Mouse (Mus musculus) limb, embryonic 13.5 days (tissue): ENCODE measurements at regions not wholly inside any gene's neighbourhood (a gene's known extent, or its start where the extent isn't known, plus 50 kb on each side); places are given as distances from the start of the nearest gene placed in this dataset.

Experiments
- ATAC-seq: fragments of 200-750 bp; cut with Nextera tagmentation; 2 replicates; pipeline ENCODE4 v1.8.0; 2017; ENCODE audit warnings: low read depth, moderate number of reproducible peaks, moderate TSS enrichment; ENCODE audit not compliant: low FRiP score
- H3K27ac ChIP-seq: fragments of 300-500 bp; sonication (generic); 2 replicates; pipeline ENCODE4 v1.5.1; 2015; ENCODE audit warnings: inconsistent platforms, mild to moderate bottlenecking, moderate library complexity
- H3K27me3 ChIP-seq: fragments of 300-500 bp; sonication (generic); 2 replicates; pipeline ENCODE4 v1.6.1; 2015; ENCODE audit warnings: mild to moderate bottlenecking, inconsistent platforms
- H3K36me3 ChIP-seq: fragments of 300-500 bp; sonication (generic); 2 replicates; pipeline ENCODE4 v1.6.1; 2015; ENCODE audit warnings: inconsistent platforms, mild to moderate bottlenecking, moderate library complexity
- H3K4me1 ChIP-seq: fragments of 300-500 bp; sonication (generic); 2 replicates; pipeline ENCODE4 v1.6.1; 2015; ENCODE audit warnings: inconsistent platforms
- H3K4me2 ChIP-seq: fragments of 300-500 bp; sonication (generic); replicated peaks from 2 replicates; pipeline ENCODE4 v1.6.1; 2015; ENCODE audit warnings: inconsistent platforms, mild to moderate bottlenecking, moderate library complexity
- H3K4me3 ChIP-seq: fragments of 300-500 bp; sonication (generic); 2 replicates; pipeline ENCODE4 v1.5.1; 2015; ENCODE audit warnings: moderate library complexity, mild to moderate bottlenecking, inconsistent platforms
- H3K9ac ChIP-seq: fragments of 300-500 bp; sonication (generic); 2 replicates; pipeline ENCODE4 v1.6.1; 2015; ENCODE audit warnings: mild to moderate bottlenecking, inconsistent platforms
- H3K9me3 ChIP-seq: fragments of 300-500 bp; sonication (generic); 2 replicates; pipeline ENCODE4 v1.6.1; 2016; ENCODE audit warnings: inconsistent platforms
- WGBS: fragments of 180-500 bp; shearing (Covaris S2); methylation state at CpG from one replicate; pipeline ENCODE4 v1.1.7; 2015; 5-methylcytosine and 5-hydroxymethylcytosine counted together

DNA sequence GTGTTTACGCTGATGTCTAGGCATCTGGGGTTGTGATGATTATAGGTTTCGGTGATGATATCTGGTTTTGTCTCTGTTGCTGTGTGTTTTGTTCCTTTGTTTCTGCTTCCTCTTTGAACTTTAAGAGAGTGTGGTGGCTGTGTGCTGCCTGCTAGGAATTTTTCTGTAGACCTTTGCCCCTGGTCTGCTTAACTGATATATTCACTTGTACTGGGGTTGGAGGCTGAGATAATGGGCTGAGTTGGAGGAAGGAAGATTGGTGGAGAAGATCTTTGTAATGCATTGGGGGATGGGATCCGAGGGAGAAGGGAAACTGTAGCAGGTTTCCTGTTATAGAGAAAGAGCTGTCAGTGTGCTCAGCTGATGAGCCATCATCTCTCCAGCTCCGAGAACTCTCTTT lies 55.8 kb downstream of the Mid1ip1 start:
- Histone ChIP-seq H3K4me1 (peaks cover 1% of the 10 kb centered on the region; the same call in 1 of the 2 replicates), H3K36me3 (no peaks in the 10 kb centered on the region), H3K4me2 (no peak overlapping the region), H3K27ac (no peak overlapping the region), H3K9ac (no peak overlapping the region), H3K9me3 (no peaks in the 10 kb centered on the region), H3K27me3 (peaks cover 3% of the 10 kb centered on the region; the same call in 1 of the 2 replicates), H3K4me3 (no peak overlapping the region)
- ATAC-seq: no peak
- 64% methylated on average over 4 of the region's 4 CpGs for WGBS

DNA sequence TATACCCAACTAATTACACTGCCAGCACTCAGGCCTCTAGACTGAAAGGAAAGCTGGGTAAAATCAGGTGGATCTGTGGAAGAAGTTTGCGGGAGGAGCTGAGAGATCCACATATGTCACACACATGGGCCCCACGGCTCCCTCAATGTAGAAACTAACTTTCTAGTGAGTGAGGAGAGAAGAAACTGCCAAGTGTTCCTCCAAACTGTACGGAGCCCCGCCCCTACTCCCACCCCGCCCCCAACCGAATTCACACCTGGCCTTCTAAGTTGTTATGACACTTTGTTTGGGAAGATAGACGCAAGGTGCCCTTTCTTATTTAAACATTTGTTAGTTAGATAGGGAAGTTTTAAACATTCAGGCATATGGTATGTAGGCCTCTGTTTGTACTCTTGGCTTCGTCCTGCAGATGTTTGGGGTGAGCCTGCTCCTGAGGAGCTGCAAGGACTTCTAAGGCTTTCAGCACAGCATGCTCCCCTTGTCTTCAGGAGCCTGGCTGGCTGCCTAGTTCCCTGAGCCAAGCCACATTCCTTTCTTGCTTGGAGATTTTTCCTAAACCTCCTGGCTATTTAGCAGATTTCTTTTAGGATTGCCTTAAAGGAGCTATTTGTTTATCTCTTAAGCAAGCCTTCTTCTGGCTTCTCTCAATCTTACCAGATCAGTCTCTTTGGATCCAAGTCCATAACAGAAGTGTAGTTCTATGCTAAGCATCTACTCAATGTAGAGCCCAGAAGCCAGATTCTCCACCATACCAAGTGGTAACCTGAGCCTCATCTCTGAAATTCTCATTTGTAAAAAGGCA lies 61.1 kb downstream of the Mid1ip1 start:
- Histone ChIP-seq H3K9ac (no peak overlapping the region), H3K27me3 (no peaks in the 10 kb centered on the region), H3K9me3 (no peaks in the 10 kb centered on the region), H3K4me3 (no peak overlapping the region), H3K36me3 (no peaks in the 10 kb centered on the region), H3K4me1 (peaks cover 6% of the 10 kb centered on the region; the same call in 1 of the 2 replicates), H3K27ac (peak overlapping the region; percentile 67; the same call in 1 of the 2 replicates), H3K4me2 (no peak overlapping the region)
- WGBS: 40% methylated on average over 8 of the region's 8 CpGs
- peak; percentile 78; the same call in 1 of the 2 replicates for ATAC-seq

DNA sequence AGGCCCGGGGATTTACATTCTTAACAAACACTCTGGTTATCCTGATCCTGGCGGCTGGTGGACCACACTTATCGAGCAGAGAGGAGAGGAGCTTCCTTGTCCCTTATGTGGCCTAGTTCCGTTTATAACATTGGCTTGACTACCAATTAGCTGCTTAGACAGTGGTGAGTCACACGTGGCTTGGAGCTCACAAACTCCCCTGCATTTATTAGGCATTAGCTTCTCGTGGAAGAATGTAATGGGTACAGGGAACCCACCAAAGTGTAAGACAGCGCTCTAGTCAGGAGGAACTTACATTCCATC lies 61.7 kb downstream of the Mid1ip1 start:
- WGBS: 35% methylated on average over 7 of the region's 7 CpGs
- Histone ChIP-seq H3K27ac (peak overlapping the region; percentile 67; the same call in 1 of the 2 replicates), H3K4me3 (no peak overlapping the region), H3K27me3 (no peaks in the 10 kb centered on the region), H3K9ac (no peak overlapping the region), H3K4me1 (peaks cover 6% of the 10 kb centered on the region; the same call in 1 of the 2 replicates), H3K36me3 (no peaks in the 10 kb centered on the region), H3K4me2 (no peak overlapping the region), H3K9me3 (no peaks in the 10 kb centered on the region)
- no peak for ATAC-seq

DNA sequence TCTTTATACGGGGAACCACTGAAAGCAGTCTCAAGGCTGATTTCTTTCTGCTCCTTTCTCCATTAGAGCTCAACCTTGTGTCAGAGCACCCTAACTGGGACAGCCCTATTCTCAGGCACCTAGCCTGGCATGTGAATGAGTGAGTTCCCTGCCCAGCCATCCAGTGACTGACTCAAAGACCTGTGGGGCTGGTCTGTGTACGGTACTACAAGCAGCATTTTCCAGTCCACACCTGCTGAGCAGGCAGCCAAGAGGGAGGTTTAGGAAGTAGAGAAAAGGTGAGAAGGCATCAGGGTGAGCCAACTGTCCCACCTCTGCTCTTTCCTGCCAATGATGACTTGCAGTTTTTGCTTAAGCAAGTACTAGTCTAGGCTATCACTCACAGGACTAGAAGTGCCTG lies 63.2 kb downstream of the Mid1ip1 start:
- Histone ChIP-seq H3K36me3 (no peaks in the 10 kb centered on the region), H3K9me3 (no peaks in the 10 kb centered on the region), H3K27ac (no peak overlapping the region), H3K9ac (no peak overlapping the region), H3K4me2 (no peak overlapping the region), H3K27me3 (0 out of 2 replicates have a peak, but pooled peaks cover 3% of the 10 kb centered on the region), H3K4me1 (peaks cover 6% of the 10 kb centered on the region; the same call in 1 of the 2 replicates), H3K4me3 (no peak overlapping the region)
- 88% methylated on average over 2 of the region's 2 CpGs for WGBS
- no peak for ATAC-seq

DNA sequence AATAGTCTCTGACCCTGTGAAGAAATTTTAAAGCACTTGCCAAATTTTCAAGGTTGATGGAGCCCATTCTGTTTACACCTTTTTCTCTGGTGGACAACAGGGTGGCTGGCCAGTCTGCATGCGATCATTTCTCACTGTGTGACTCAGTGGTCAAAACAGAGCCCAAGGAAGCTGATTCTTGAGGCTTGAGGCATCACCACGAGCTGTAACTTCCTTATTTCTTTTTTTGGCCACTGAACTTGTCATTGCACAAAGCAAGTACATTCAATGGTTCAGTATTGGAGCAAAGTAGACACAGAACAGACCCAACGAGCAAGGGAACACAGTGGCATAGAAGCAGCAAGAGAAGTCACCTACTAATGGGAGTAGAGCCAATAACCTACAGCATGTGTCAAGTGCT lies 71.5 kb downstream of the Mid1ip1 start:
- Histone ChIP-seq H3K4me2 (no peak overlapping the region), H3K9me3 (no peaks in the 10 kb centered on the region), H3K4me1 (no peaks in the 10 kb centered on the region), H3K9ac (no peak overlapping the region), H3K27ac (no peak overlapping the region), H3K36me3 (no peaks in the 10 kb centered on the region), H3K27me3 (0 out of 2 replicates have a peak, but pooled peaks cover 3% of the 10 kb centered on the region), H3K4me3 (no peak overlapping the region)
- WGBS: 73% methylated on average over 3 of the region's 3 CpGs
- ATAC-seq: no peak

- Histone ChIP-seq H3K4me1 (no peaks in the 10 kb centered on the region), H3K9ac (no peak overlapping the region), H3K27ac (no peak overlapping the region), H3K4me2 (no peak overlapping the region), H3K36me3 (no peaks in the 10 kb centered on the region), H3K4me3 (no peak overlapping the region), H3K27me3 (0 out of 2 replicates have a peak, but pooled peaks cover 2% of the 10 kb centered on the region), H3K9me3 (no peaks in the 10 kb centered on the region)
- WGBS: 91% methylated on average over 2 of the region's 2 CpGs
- ATAC-seq: no peak
Observed at GRCm38 (mm10) chrX:10787057-10787456, 72.2 kb downstream of the Mid1ip1 start.

GRCm38 (mm10) chrX:10820313-10820920 lies 105.6 kb downstream of the Mid1ip1 start:
- 80% methylated on average over 7 of the region's 7 CpGs for WGBS
- H3K36me3 ChIP-seq: no peaks in the 10 kb centered on the region
- H3K4me1 ChIP-seq: no peaks in the 10 kb centered on the region
- no peaks in the 10 kb centered on the region for H3K9me3 ChIP-seq
- no peak for ATAC-seq
- no peaks in the 10 kb centered on the region; the same call in 1 of the 2 replicates for H3K27me3 ChIP-seq
- H3K27ac ChIP-seq: no peak overlapping the region
- H3K4me2 ChIP-seq: no peak overlapping the region
- no peak overlapping the region for H3K4me3 ChIP-seq
- H3K9ac ChIP-seq: no peak overlapping the region

- H3K36me3 ChIP-seq: no peaks in the 10 kb centered on the region
- H3K9ac ChIP-seq: no peak overlapping the region
- H3K4me2 ChIP-seq: no peak overlapping the region
- WGBS: 26% methylated on average over 1 of the region's 1 CpGs
- H3K27ac ChIP-seq: no peak overlapping the region
- no peak overlapping the region for H3K4me3 ChIP-seq
- no peaks in the 10 kb centered on the region for H3K9me3 ChIP-seq
- ATAC-seq: no peak
- H3K27me3 ChIP-seq: no peaks in the 10 kb centered on the region; the same call in 1 of the 2 replicates
- 0 out of 2 replicates have a peak, but pooled peaks cover 8% of the 10 kb centered on the region for H3K4me1 ChIP-seq
Observed at GRCm38 (mm10) chrX:10833681-10834080, 118.9 kb downstream of the Mid1ip1 start.

DNA sequence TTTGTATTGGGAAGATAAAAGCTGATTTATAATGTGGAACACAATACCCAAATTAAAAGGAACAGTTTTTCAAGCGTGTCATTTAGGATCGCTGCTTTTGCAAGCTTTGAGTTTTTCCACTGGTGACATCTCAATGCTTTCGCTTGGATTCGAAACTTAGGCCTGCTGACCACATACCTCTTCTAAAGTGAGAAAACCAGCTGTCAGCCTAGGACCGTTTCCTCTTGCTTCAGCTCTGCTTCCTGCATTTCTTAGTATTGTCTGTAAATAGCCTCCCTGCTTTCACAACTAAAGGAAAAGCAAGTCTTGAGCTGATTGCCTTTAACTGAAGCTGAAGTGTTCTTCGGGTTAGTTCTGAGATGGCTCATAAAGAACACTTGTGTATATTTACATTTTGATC lies 142.3 kb downstream of the Mid1ip1 start:
- Histone ChIP-seq H3K36me3 (no peaks in the 10 kb centered on the region), H3K4me1 (no peaks in the 10 kb centered on the region), H3K4me2 (no peak overlapping the region), H3K9ac (no peak overlapping the region), H3K27me3 (peaks cover 7% of the 10 kb centered on the region; the same call in 1 of the 2 replicates), H3K27ac (no peak overlapping the region), H3K4me3 (no peak overlapping the region), H3K9me3 (no peaks in the 10 kb centered on the region)
- WGBS: 77% methylated on average over 6 of the region's 6 CpGs
- no peak for ATAC-seq

DNA sequence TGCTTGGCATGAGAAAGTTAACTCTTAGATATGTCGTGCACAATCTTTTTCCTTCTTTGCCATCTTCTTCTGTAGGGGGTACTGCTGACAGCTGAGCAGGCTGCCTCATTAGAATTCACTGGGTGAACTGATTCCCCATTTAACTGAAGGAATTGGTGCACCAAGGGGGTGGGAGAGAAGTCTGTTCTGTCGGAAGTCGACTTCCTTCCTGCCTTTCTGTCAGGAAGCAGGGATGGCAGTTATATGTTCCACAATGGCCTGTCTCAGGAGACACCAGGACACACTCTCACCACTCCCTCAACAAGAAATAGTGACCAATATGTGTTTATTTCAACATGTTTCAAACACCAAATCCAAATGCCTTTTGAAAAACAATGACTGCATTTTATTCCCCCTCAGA lies 142.9 kb downstream of the Mid1ip1 start:
- Histone ChIP-seq H3K27ac (no peak overlapping the region), H3K27me3 (peaks cover 7% of the 10 kb centered on the region; the same call in 1 of the 2 replicates), H3K36me3 (no peaks in the 10 kb centered on the region), H3K4me3 (no peak overlapping the region), H3K9me3 (no peaks in the 10 kb centered on the region), H3K9ac (no peak overlapping the region), H3K4me2 (no peak overlapping the region), H3K4me1 (no peaks in the 10 kb centered on the region)
- WGBS: 61% methylated on average over 3 of the region's 3 CpGs
- ATAC-seq: no peak

DNA sequence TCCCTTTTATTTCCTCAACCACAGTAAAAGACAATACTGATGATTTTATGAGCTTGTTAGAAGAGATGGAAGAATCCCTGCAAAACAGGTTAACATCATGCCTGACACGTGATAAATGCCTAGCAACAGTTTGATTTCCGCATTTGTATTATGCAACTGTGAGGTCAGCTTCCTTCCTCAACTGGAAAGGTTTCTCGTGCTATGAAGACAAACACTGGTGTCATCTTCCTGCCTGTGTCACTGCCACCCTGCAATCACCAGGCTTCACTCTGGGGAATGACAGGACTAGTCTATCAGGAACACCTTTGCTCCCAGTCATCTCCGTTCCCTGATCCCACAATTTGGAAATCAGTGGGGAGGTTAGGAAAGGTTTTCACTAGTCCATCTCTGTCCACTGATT lies 156.8 kb downstream of the Mid1ip1 start:
- Histone ChIP-seq H3K27me3 (peaks cover 7% of the 10 kb centered on the region; the same call in 1 of the 2 replicates), H3K36me3 (no peaks in the 10 kb centered on the region)
- WGBS: 78% methylated on average over 4 of the region's 4 CpGs

GRCm38 (mm10) chrX:10877856-10878255 lies 163.0 kb downstream of the Mid1ip1 start:
- Histone ChIP-seq H3K9ac (no peak overlapping the region), H3K4me1 (peaks cover 11% of the 10 kb centered on the region; the same call in 1 of the 2 replicates), H3K27me3 (peaks cover 8% of the 10 kb centered on the region; the same call in 1 of the 2 replicates), H3K36me3 (no peaks in the 10 kb centered on the region), H3K4me3 (no peak overlapping the region), H3K4me2 (peak overlapping the region; percentile 30), H3K9me3 (no peaks in the 10 kb centered on the region), H3K27ac (no peak overlapping the region)
- peak; percentile 97 for ATAC-seq
- WGBS: 36% methylated on average over 5 of the region's 5 CpGs

More for the DNA sequence above, 156.8 kb downstream of the Mid1ip1 start:
- Histone ChIP-seq H3K27ac (no peak overlapping the region), H3K9me3 (no peaks in the 10 kb centered on the region), H3K4me3 (no peak overlapping the region), H3K9ac (no peak overlapping the region), H3K4me2 (no peak overlapping the region), H3K4me1 (no peaks in the 10 kb centered on the region)
- ATAC-seq: no peak
